Mouse (Mus musculus) kidney, embryonic 14.5 days (tissue): Measurements from ENCODE around the gene Arhgap28. TPM values are rescaled to one million over a fixed set of nuclear protein-coding genes. Genes with fewer than 3 reads are reported as not detected.

ENCODE experiments used
- ATAC-seq: fragments of 200-750 bp; cut with Nextera tagmentation; 2 replicates; pipeline ENCODE4 v1.8.0; 2017; ENCODE audit warnings: moderate number of reproducible peaks, mild to moderate bottlenecking, moderate TSS enrichment, moderate library complexity; ENCODE audit not compliant: low FRiP score, low TSS enrichment
- H3K27ac ChIP-seq: fragments of 300-500 bp; sonication (generic); 2 replicates; pipeline ENCODE4 v1.5.1; 2014; ENCODE audit warnings: low read depth, mild to moderate bottlenecking, low read length, moderate library complexity, mixed read lengths
- H3K27me3 ChIP-seq: fragments of 300-500 bp; sonication (generic); 2 replicates; pipeline ENCODE4 v1.6.1; 2014; ENCODE audit warnings: mild to moderate bottlenecking, low read length; ENCODE audit not compliant: control insufficient read depth, insufficient read depth
- H3K36me3 ChIP-seq: fragments of 300-500 bp; sonication (generic); 2 replicates; pipeline ENCODE4 v1.6.1; 2014; ENCODE audit warnings: low read length, mixed read lengths; ENCODE audit not compliant: control insufficient read depth, insufficient read depth
- H3K4me1 ChIP-seq: fragments of 300-500 bp; sonication (generic); 2 replicates; pipeline ENCODE4 v1.6.1; 2014; ENCODE audit warnings: low read length, mixed read lengths; ENCODE audit not compliant: control insufficient read depth, insufficient read depth
- H3K4me2 ChIP-seq: fragments of 300-500 bp; sonication (generic); replicated peaks from 2 replicates; pipeline ENCODE4 v1.6.1; 2014; ENCODE audit warnings: low read depth, mild to moderate bottlenecking, low read length
- H3K4me3 ChIP-seq: fragments of 300-500 bp; sonication (generic); 2 replicates; pipeline ENCODE4 v1.5.1; 2014; ENCODE audit warnings: mild to moderate bottlenecking, low read length
- H3K9ac ChIP-seq: fragments of 300-500 bp; sonication (generic); 2 replicates; pipeline ENCODE4 v1.6.1; 2014; ENCODE audit warnings: low read depth, mild to moderate bottlenecking, low read length, moderate library complexity
- H3K9me3 ChIP-seq: fragments of 300-500 bp; sonication (generic); 2 replicates; pipeline ENCODE4 v1.6.1; 2016; ENCODE audit warnings: low read length; ENCODE audit not compliant: control insufficient read depth
- WGBS: fragments of 180-500 bp; shearing (Covaris S2); extraction: QIAGEN DNeasy Blood & Tissue Kit; methylation state at CpG from one replicate; pipeline ENCODE4 v1.1.7; 2014; 5-methylcytosine and 5-hydroxymethylcytosine counted together
- polyA plus RNA-seq: library from polyadenylated mRNA; unstranded; fragments of >200 nt; fragmentation: Nextera tagmentation; extraction: Ambion mirVana; gene quantifications from 2 replicates; pipeline ENCODE4 v1.2.1, GENCODE M21; 2014

The Arhgap28 gene
- polyA plus RNA-seq, 1 experiment from 2014 or later: 28.2 TPM

DNA sequence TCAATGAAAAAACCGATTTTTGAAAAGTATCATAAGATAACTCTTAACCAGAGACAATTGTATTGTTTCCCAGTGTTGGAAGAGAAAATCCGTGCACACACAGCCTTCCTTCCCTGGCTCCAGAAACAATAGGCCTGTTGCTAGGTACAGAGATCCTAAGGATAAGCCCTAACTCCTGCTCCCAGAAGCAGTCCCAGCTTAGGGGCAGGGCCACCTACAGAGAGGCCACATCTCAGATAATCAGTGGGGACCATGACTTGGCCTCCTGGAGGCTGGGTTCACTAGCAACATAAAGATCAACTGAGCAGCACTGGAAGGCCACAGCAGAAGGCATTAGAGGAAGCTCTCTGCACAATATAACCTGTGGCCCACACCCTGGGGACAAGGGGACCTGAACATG lies 27.5 kb downstream of the Arhgap28 start:
- Histone ChIP-seq H3K9me3 (no peaks in the 10 kb centered on the region), H3K9ac (no peak overlapping the region), H3K36me3 (no peaks in the 10 kb centered on the region), H3K4me3 (no peak overlapping the region), H3K4me2 (no peak overlapping the region), H3K4me1 (peaks cover 6% of the 10 kb centered on the region; the same call in 1 of the 2 replicates), H3K27me3 (no peaks in the 10 kb centered on the region), H3K27ac (no peak overlapping the region; the same call in 1 of the 2 replicates)
- no peak for ATAC-seq
- WGBS: 56% methylated on average over 2 of the region's 2 CpGs

DNA sequence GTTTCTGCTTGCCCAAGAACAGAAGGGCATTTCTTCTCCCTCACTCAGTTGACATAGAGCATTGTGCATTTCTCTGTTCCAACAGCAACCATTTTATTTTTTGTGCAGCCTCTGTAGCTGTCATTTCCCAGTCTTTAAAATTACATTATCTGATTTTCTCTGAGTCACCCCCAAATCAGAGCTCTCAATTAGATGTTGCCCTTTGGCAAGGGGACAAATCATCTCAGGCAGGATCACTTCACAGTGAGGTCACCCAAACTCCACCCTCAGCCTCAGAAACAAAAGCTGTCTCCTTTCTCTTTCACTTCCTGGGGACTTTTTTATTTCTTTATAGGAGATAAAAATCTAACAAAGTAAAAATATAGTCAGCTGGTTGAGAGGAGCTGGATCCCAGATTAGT lies 27.9 kb downstream of the Arhgap28 start:
- Histone ChIP-seq H3K27ac (no peak overlapping the region), H3K9me3 (no peaks in the 10 kb centered on the region), H3K4me1 (peaks cover 6% of the 10 kb centered on the region; the same call in 1 of the 2 replicates), H3K36me3 (no peaks in the 10 kb centered on the region), H3K4me3 (no peak overlapping the region), H3K9ac (no peak overlapping the region), H3K4me2 (no peak overlapping the region), H3K27me3 (no peaks in the 10 kb centered on the region)
- ATAC-seq: no peak

DNA sequence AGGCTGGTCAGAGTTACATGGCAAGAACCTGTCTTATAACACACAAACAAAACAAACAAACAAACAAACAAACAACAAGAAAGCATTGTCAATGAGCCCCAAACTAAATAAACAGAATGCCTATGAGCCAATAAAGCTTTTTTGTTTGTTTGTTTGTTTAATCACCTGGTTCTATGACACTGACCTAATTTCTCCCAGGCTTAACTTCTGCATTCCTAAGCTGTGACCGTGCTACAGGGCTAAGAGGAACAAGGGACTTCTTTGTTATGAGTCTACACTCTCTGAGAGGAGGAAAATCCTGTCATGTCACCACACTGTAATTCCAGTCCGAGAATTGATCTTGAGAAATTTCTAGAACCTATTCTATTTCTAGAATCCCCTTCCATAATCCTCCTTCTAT lies 29.2 kb downstream of the Arhgap28 start:
- H3K9ac ChIP-seq: no peak overlapping the region
- H3K36me3 ChIP-seq: no peaks in the 10 kb centered on the region
- H3K27me3 ChIP-seq: no peaks in the 10 kb centered on the region
- 70% methylated on average over 2 of the region's 2 CpGs for WGBS
- no peak overlapping the region for H3K4me3 ChIP-seq
- no peak overlapping the region for H3K27ac ChIP-seq
- H3K4me2 ChIP-seq: no peak overlapping the region
- no peaks in the 10 kb centered on the region for H3K9me3 ChIP-seq
- no peak for ATAC-seq
- H3K4me1 ChIP-seq: peaks cover 6% of the 10 kb centered on the region; the same call in 1 of the 2 replicates

DNA sequence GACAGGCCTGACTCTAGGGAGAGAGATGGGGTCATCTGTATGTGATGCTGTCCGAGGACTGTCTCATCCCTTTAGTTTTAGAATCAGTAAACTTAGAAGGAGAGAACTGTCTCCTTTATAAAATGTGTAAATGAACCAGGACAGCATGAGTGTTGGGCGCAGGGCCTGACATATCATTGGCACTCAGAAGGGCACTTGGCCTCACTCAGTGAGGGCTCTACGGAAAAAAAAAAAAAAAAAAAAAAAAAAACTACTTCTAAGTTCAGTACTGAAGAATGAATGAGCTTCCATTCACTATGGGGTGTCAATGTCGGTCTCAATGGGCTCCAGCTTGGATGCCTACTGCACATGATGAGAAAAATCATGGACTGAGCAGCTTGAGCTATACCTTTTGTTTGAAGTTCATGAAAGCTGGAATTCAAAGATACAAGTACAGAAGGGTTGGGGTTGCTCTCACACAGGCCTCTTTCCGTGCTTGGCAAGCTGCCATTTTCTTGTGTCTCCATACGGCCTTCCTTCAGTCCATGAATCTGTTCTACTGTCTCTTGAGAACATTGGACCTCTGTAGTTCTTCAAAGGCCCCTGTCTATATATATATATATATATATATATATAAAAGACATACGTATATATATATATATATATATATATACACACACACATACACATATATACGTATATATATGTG lies 36.9 kb downstream of the Arhgap28 start:
- no peaks in the 10 kb centered on the region for H3K36me3 ChIP-seq
- H3K4me1 ChIP-seq: no peaks in the 10 kb centered on the region
- H3K9ac ChIP-seq: no peak overlapping the region
- no peaks in the 10 kb centered on the region for H3K27me3 ChIP-seq
- no peaks in the 10 kb centered on the region for H3K9me3 ChIP-seq
- 84% methylated on average over 8 of the region's 8 CpGs for WGBS
- H3K4me3 ChIP-seq: no peak overlapping the region
- H3K27ac ChIP-seq: no peak overlapping the region
- H3K4me2 ChIP-seq: no peak overlapping the region
- ATAC-seq: no peak

DNA sequence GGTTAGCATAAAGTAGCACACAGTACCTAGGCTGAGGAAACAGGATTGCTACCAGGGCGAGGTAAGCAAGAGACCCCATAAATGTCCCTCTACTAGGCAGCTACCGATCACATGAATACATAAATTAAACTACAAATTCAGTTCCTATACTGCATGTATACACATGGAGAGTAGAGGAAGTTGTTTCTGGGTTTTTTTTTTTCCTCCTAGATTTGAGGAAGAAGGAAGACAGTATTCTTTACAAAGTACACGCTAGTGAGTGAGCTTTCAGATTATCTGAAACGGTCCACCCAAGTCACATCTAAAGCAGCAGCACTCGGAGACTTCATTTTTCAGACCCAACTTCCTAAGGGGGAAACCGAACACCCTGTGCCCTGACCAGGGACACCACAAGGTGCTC lies 41.1 kb downstream of the Arhgap28 start:
- H3K4me2 ChIP-seq: no peak overlapping the region
- no peak overlapping the region for H3K9ac ChIP-seq
- no peak for ATAC-seq
- no peaks in the 10 kb centered on the region for H3K4me1 ChIP-seq
- no peaks in the 10 kb centered on the region for H3K27me3 ChIP-seq
- H3K9me3 ChIP-seq: no peaks in the 10 kb centered on the region
- WGBS: 87% methylated on average over 6 of the region's 6 CpGs
- no peak overlapping the region for H3K4me3 ChIP-seq
- no peaks in the 10 kb centered on the region for H3K36me3 ChIP-seq
- no peak overlapping the region for H3K27ac ChIP-seq

GRCm38 (mm10) chr17:67962020-67962419 lies 41.9 kb downstream of the Arhgap28 start:
- Histone ChIP-seq H3K9ac (no peak overlapping the region), H3K27ac (no peak overlapping the region), H3K4me3 (no peak overlapping the region), H3K36me3 (no peaks in the 10 kb centered on the region), H3K4me2 (no peak overlapping the region), H3K4me1 (no peaks in the 10 kb centered on the region), H3K27me3 (no peaks in the 10 kb centered on the region), H3K9me3 (no peaks in the 10 kb centered on the region)
- 93% methylated on average over 8 of the region's 8 CpGs for WGBS
- no peak for ATAC-seq

DNA sequence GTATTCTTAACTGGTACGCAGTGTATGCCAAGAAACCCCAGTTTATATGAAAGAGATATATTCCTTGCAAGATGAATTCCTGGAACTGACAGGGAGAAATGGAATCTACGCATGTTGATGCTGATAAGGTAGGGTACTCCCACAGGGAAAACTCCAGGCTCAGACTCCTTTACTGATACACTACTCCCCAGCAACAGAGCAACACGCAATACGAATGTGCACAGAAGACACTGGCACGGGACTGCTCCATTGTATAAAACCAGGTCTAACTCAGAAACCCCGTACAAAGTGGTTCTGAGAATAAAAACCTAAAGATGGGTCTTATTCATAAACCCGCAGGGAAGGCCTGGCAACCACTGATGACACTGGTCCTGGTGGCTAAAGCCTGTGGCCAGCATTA lies 45.0 kb downstream of the Arhgap28 start:
- no peaks in the 10 kb centered on the region for H3K27me3 ChIP-seq
- H3K4me2 ChIP-seq: no peak overlapping the region
- H3K9ac ChIP-seq: no peak overlapping the region
- H3K4me3 ChIP-seq: no peak overlapping the region
- H3K4me1 ChIP-seq: peaks cover 11% of the 10 kb centered on the region
- no peaks in the 10 kb centered on the region for H3K9me3 ChIP-seq
- ATAC-seq: no peak
- WGBS: 89% methylated on average over 7 of the region's 7 CpGs
- H3K27ac ChIP-seq: no peak overlapping the region
- no peaks in the 10 kb centered on the region for H3K36me3 ChIP-seq

DNA sequence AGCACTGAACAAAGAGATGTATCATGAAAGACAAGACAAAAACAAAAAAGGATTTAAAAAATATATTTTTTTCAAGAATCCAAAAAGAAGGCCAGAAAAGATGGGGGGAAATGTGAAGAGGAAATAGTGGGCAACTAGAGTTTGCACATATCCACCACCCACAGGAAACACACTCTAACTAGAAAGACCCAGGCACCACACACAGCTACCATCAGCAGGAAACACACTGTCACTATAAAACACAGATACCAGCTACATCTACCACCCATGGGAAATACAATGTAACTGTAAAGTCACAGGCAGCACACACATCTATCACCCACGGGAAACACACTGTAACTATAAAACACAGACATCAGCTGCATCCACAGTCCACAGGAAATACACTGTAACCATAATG lies 46.3 kb downstream of the Arhgap28 start:
- H3K27ac ChIP-seq: no peak overlapping the region
- 64% methylated on average over 1 of the region's 1 CpGs for WGBS
- no peaks in the 10 kb centered on the region for H3K9me3 ChIP-seq
- no peaks in the 10 kb centered on the region for H3K36me3 ChIP-seq
- no peak overlapping the region for H3K4me3 ChIP-seq
- H3K9ac ChIP-seq: no peak overlapping the region
- H3K4me1 ChIP-seq: peaks cover 20% of the 10 kb centered on the region
- H3K4me2 ChIP-seq: no peak overlapping the region
- no peaks in the 10 kb centered on the region for H3K27me3 ChIP-seq
- no peak for ATAC-seq

- peaks cover 26% of the 10 kb centered on the region for H3K4me1 ChIP-seq
- H3K9me3 ChIP-seq: no peaks in the 10 kb centered on the region
- 27% methylated on average over 10 of the region's 10 CpGs for WGBS
- no peak overlapping the region for H3K4me2 ChIP-seq
- no peak overlapping the region for H3K27ac ChIP-seq
- no peaks in the 10 kb centered on the region for H3K27me3 ChIP-seq
- H3K9ac ChIP-seq: no peak overlapping the region
- no peaks in the 10 kb centered on the region for H3K36me3 ChIP-seq
- H3K4me3 ChIP-seq: no peak overlapping the region
- no peak for ATAC-seq
Measured at GRCm38 (mm10) chr17:67955876-67956690, 47.8 kb downstream of the Arhgap28 start.
